Mouse (Mus musculus) hindbrain, embryonic 12.5 days (tissue): ENCODE data around the gene B3gntl1. TPM values are rescaled to one million over a fixed set of nuclear protein-coding genes. Genes with fewer than 3 reads are reported as not detected.

Source experiments
- ATAC-seq: fragments of 200-750 bp; cut with Nextera tagmentation; 2 replicates; pipeline ENCODE4 v1.8.0; 2017; ENCODE audit warnings: moderate TSS enrichment; ENCODE audit not compliant: low FRiP score
- H3K27ac ChIP-seq: fragments of 300-500 bp; sonication (generic); 2 replicates; pipeline ENCODE4 v1.5.1; 2016; ENCODE audit warnings: mild to moderate bottlenecking
- H3K27me3 ChIP-seq: fragments of 300-500 bp; sonication (generic); 2 replicates; pipeline ENCODE4 v1.6.1; 2016; ENCODE audit warnings: mild to moderate bottlenecking
- H3K36me3 ChIP-seq: fragments of 300-500 bp; sonication (generic); 2 replicates; pipeline ENCODE4 v1.6.1; 2016; ENCODE audit warnings: mild to moderate bottlenecking
- H3K4me1 ChIP-seq: fragments of 300-500 bp; sonication (generic); 2 replicates; pipeline ENCODE4 v1.6.1; 2016
- H3K4me2 ChIP-seq: fragments of 300-500 bp; sonication (generic); replicated peaks from 2 replicates; pipeline ENCODE4 v1.6.1; 2016; ENCODE audit warnings: mild to moderate bottlenecking
- H3K4me3 ChIP-seq: fragments of 300-500 bp; sonication (generic); 2 replicates; pipeline ENCODE4 v1.5.1; 2016; ENCODE audit warnings: mild to moderate bottlenecking
- H3K9ac ChIP-seq: fragments of 300-500 bp; sonication (generic); 2 replicates; pipeline ENCODE4 v1.6.1; 2016; ENCODE audit warnings: mild to moderate bottlenecking, moderate library complexity
- H3K9me3 ChIP-seq: fragments of 300-500 bp; sonication (generic); replicated peaks from 2 replicates; pipeline ENCODE4 v1.6.1; 2016; ENCODE audit warnings: mild to moderate bottlenecking
- WGBS: fragments of 180-500 bp; shearing (Covaris S2); methylation state at CpG from one replicate; pipeline ENCODE4 v1.1.7; 2016; 5-methylcytosine and 5-hydroxymethylcytosine counted together
- polyA plus RNA-seq: library from polyadenylated mRNA; unstranded; fragments of >200 nt; fragmentation: Nextera tagmentation; extraction: Ambion mirVana; gene quantifications from 2 replicates; pipeline ENCODE4 v1.2.1, GENCODE M21; 2016

Gene B3gntl1
- polyA plus RNA-seq, 1 experiment from 2014 or later = 8.2 TPM

GRCm38 (mm10) chr11:121653631-121654030 is 19.3 kb downstream of the B3gntl1 start:
- ATAC-seq = no peak
- no peak overlapping the region for H3K4me3 ChIP-seq
- H3K9ac ChIP-seq = no peak overlapping the region
- no peaks in the 10 kb centered on the region for H3K4me1 ChIP-seq
- H3K36me3 ChIP-seq = no peaks in the 10 kb centered on the region
- H3K27me3 ChIP-seq = no peaks in the 10 kb centered on the region
- H3K27ac ChIP-seq = no peak overlapping the region
- 80% methylated on average over 4 of the region's 4 CpGs for WGBS
- H3K9me3 ChIP-seq = no peaks in the 10 kb centered on the region
- H3K4me2 ChIP-seq = no peak overlapping the region

DNA sequence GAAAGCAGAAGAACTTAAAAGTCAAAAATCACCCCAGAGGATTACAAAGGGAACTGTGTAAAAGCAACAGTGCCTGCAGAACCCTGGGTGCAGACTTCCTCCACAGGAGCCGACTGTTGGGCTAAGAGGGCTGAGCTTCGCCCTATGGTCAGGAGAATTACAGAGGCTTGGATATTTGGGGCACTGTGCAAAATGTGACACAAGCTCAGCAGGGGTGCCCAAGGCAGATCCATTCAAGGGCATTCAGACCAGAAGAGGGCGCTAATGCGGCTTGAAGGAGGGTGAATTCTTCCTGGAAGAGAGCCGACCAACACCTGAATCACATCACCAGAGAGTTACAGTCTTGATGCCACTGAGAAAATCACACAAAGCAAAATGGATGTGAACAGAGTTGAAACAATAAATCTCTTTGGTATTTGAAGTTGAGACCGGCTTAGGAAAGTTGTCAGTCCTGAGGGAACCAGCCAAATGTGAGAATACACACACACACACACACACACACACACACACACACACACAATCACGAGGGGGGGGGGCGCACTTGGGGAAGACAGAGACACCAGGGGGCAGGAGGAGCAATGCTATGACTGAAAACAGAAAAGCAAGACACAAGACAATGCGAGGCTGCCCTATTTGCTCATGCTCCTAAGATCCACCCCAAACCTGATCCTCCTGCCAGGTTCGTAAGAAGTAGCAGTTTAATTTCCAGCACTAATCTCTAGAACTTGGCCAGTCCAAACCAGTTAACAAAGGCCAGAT is 20.2 kb downstream of the B3gntl1 start:
- H3K36me3 ChIP-seq = no peaks in the 10 kb centered on the region
- H3K9me3 ChIP-seq = no peaks in the 10 kb centered on the region
- ATAC-seq = no peak
- H3K27ac ChIP-seq = no peak overlapping the region
- H3K27me3 ChIP-seq = no peaks in the 10 kb centered on the region
- H3K4me1 ChIP-seq = no peaks in the 10 kb centered on the region
- no peak overlapping the region for H3K9ac ChIP-seq
- no peak overlapping the region for H3K4me3 ChIP-seq
- no peak overlapping the region for H3K4me2 ChIP-seq
- WGBS = 55% methylated on average over 10 of the region's 10 CpGs

- ATAC-seq = no peak
- H3K36me3 ChIP-seq = no peaks in the 10 kb centered on the region
- H3K27ac ChIP-seq = no peak overlapping the region
- H3K9ac ChIP-seq = no peak overlapping the region
- H3K4me1 ChIP-seq = no peaks in the 10 kb centered on the region
- H3K27me3 ChIP-seq = no peaks in the 10 kb centered on the region
- 95% methylated on average over 5 of the region's 5 CpGs for WGBS
- no peak overlapping the region for H3K4me2 ChIP-seq
- H3K4me3 ChIP-seq = no peak overlapping the region
- H3K9me3 ChIP-seq = no peaks in the 10 kb centered on the region
These were observed 21.0 kb downstream of the B3gntl1 start for GRCm38 (mm10) chr11:121651983-121652382.

GRCm38 (mm10) chr11:121651556-121651955 is 21.4 kb downstream of the B3gntl1 start:
- Histone ChIP-seq H3K36me3 (no peaks in the 10 kb centered on the region), H3K27me3 (no peaks in the 10 kb centered on the region), H3K4me3 (no peak overlapping the region), H3K9ac (no peak overlapping the region), H3K9me3 (no peaks in the 10 kb centered on the region), H3K27ac (no peak overlapping the region), H3K4me2 (no peak overlapping the region), H3K4me1 (no peaks in the 10 kb centered on the region)
- ATAC-seq = no peak
- WGBS = 97% methylated on average over 9 of the region's 9 CpGs

DNA sequence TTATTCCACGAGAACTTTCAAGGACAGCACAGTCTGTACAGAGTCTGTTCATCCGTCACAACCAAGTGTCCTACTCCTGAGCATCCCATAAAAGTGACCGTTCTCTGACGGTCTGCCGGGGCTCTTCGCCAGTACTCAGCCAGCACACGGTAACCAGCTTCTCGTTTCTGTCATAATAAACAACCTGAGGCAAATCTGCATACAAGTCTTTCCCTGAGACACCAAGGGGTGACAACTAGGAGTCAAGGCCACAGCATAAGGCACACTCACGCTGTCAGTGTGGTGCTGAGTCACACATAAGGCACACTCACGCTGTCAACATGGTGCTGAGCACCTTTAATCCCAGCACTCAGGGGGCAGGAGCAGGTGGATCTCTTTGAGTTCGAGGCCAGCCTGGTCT is 22.3 kb downstream of the B3gntl1 start:
- Histone ChIP-seq H3K9me3 (no peaks in the 10 kb centered on the region), H3K27ac (no peak overlapping the region), H3K4me3 (no peak overlapping the region), H3K4me2 (no peak overlapping the region), H3K9ac (no peak overlapping the region), H3K27me3 (no peaks in the 10 kb centered on the region), H3K4me1 (no peaks in the 10 kb centered on the region), H3K36me3 (no peaks in the 10 kb centered on the region)
- WGBS = 95% methylated on average over 11 of the region's 11 CpGs
- ATAC-seq = no peak

GRCm38 (mm10) chr11:121649900-121650299 is 23.1 kb downstream of the B3gntl1 start:
- Histone ChIP-seq H3K4me2 (no peak overlapping the region), H3K27ac (no peak overlapping the region), H3K36me3 (no peaks in the 10 kb centered on the region), H3K4me1 (no peaks in the 10 kb centered on the region), H3K27me3 (no peaks in the 10 kb centered on the region), H3K9ac (no peak overlapping the region), H3K4me3 (no peak overlapping the region), H3K9me3 (no peaks in the 10 kb centered on the region)
- 80% methylated on average over 10 of the region's 10 CpGs for WGBS
- ATAC-seq = no peak

DNA sequence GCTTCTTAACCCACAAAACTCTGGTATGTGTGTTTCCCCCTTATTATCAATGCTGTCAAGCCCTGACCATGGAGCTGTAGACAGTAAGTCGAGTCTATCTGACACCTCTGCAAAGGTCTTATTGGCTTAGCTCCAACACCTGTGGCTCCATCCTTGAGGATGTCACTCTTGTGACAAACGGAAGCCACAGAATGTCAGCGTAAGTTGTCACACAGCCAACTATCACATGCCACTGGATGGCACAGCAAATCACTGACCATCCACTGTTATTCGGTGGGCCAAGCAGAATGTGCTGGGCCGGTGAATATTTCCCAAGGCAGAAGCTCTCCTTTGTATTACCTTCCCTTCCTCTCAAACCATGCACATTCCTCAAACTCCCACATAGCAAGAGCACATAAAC is 24.8 kb downstream of the B3gntl1 start:
- H3K9ac ChIP-seq = no peak overlapping the region
- no peaks in the 10 kb centered on the region for H3K9me3 ChIP-seq
- no peak for ATAC-seq
- no peaks in the 10 kb centered on the region for H3K36me3 ChIP-seq
- no peaks in the 10 kb centered on the region for H3K27me3 ChIP-seq
- H3K4me3 ChIP-seq = no peak overlapping the region
- H3K4me2 ChIP-seq = no peak overlapping the region
- 95% methylated on average over 5 of the region's 5 CpGs for WGBS
- no peak overlapping the region for H3K27ac ChIP-seq
- H3K4me1 ChIP-seq = no peaks in the 10 kb centered on the region

DNA sequence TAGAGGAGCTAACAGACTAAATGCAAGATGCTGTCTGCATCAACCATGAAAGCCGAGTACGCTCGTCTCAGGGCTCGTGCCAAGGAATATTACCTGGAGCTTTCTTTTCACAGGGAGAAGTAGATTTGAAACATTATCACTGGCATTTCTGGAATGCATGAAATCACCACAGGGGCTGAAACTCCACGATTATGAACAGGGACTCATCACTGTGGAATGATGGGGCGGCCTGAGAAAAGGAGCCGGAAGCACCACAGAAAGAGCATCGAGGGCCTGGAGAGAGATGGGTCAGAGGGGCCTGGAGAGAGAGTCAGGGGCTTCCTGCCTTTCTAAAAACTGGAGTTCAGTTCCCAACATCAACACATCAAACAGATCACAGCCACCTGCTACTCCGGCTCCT is 25.6 kb downstream of the B3gntl1 start:
- H3K4me3 ChIP-seq = no peak overlapping the region
- no peak overlapping the region for H3K4me2 ChIP-seq
- ATAC-seq = no peak
- no peaks in the 10 kb centered on the region for H3K27me3 ChIP-seq
- no peak overlapping the region for H3K9ac ChIP-seq
- H3K9me3 ChIP-seq = no peaks in the 10 kb centered on the region
- no peak overlapping the region for H3K27ac ChIP-seq
- H3K36me3 ChIP-seq = no peaks in the 10 kb centered on the region
- H3K4me1 ChIP-seq = no peaks in the 10 kb centered on the region
- WGBS = 79% methylated on average over 9 of the region's 9 CpGs

DNA sequence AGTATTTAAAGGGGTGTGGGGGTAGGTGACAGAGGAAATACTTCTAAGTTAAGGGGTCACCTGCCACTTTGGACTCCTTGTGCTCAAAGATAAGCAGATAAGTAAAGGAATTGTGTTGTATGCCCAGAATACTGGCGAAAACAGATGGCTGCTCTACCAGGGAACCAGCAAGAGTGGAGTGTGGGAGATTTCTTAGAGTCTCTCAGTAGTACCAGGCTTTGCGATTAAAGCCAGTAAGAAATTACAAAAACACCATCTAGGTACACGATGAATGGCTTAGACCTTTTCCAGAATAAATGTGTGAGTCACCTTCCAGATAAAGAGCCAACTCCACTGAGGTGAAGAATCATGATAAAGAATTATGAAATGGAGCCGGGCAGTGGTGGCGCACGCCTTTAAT is 27.6 kb downstream of the B3gntl1 start:
- Histone ChIP-seq H3K4me3 (no peak overlapping the region), H3K9me3 (no peaks in the 10 kb centered on the region), H3K36me3 (no peaks in the 10 kb centered on the region), H3K9ac (no peak overlapping the region), H3K4me2 (no peak overlapping the region), H3K27ac (no peak overlapping the region), H3K27me3 (no peaks in the 10 kb centered on the region), H3K4me1 (peaks cover 3% of the 10 kb centered on the region; the same call in 1 of the 2 replicates)
- no peak for ATAC-seq
- WGBS = 97% methylated on average over 6 of the region's 6 CpGs

DNA sequence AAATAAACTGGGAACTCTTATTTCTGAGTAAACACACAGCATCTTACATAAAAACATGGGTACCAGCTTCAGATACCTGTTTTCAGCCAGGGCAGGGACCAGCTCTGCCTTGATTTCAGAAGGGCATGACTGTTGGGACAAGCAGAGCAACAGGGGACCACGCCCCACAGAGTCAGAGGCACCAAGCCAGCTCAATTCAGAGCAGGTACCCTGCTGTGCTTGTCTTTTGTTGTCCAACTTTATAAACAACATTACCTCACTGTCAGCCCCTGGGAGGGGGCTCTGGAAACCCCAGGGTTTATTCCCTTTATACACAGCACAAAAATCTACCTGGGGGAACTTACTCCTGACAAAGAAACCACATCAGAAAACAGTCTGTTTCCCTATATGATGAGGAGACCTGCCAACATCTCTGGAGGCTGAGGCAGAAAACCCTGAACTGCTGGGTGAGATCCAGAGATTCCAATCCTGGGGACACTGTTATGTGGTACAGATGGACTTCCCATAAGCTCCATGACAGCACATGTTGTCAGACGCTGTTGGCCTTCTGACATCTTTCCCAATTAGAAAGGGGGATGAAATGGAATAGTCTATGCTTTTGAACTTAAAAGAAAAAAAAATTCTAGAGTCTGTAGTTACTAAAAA is 31.3 kb downstream of the B3gntl1 start:
- H3K36me3 ChIP-seq = peaks cover 15% of the 10 kb centered on the region; the same call in 1 of the 2 replicates
- WGBS = 50% methylated on average over 2 of the region's 2 CpGs
- H3K4me1 ChIP-seq = peaks cover 3% of the 10 kb centered on the region; the same call in 1 of the 2 replicates

DNA sequence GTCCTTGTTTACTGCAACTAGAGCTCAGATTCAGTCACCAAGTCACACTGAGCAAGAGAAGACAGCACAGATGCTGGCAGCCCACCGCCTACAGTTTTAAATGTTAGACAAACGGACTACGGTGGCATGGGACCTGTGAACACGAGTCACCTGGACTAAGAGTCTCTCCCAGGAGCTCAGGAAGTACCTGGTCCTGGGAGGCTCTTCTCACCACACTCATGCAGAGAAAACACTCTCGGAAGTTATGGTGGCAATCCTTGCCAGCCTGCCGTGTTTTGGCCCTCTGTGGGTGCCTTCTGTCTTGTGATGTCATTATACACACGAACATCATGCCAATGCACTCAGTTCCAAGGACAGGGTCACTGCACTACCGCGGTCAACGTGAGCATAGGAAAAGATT is 36.3 kb downstream of the B3gntl1 start:
- Histone ChIP-seq H3K36me3 (peaks cover 17% of the 10 kb centered on the region; the same call in 1 of the 2 replicates), H3K4me3 (no peak overlapping the region), H3K27ac (no peak overlapping the region), H3K9ac (no peak overlapping the region), H3K27me3 (no peaks in the 10 kb centered on the region), H3K4me2 (no peak overlapping the region), H3K4me1 (peaks cover 2% of the 10 kb centered on the region; the same call in 1 of the 2 replicates), H3K9me3 (no peaks in the 10 kb centered on the region)
- whole genome bisulfite sequencing = 95% methylated on average over 10 of the region's 10 CpGs
- ATAC-seq = no peak

More for the DNA sequence above, 31.3 kb downstream of the B3gntl1 start:
- no peak overlapping the region for H3K9ac ChIP-seq
- H3K27ac ChIP-seq = no peak overlapping the region
- H3K4me3 ChIP-seq = no peak overlapping the region
- H3K9me3 ChIP-seq = no peaks in the 10 kb centered on the region
- no peaks in the 10 kb centered on the region for H3K27me3 ChIP-seq
- no peak for ATAC-seq
- H3K4me2 ChIP-seq = no peak overlapping the region

DNA sequence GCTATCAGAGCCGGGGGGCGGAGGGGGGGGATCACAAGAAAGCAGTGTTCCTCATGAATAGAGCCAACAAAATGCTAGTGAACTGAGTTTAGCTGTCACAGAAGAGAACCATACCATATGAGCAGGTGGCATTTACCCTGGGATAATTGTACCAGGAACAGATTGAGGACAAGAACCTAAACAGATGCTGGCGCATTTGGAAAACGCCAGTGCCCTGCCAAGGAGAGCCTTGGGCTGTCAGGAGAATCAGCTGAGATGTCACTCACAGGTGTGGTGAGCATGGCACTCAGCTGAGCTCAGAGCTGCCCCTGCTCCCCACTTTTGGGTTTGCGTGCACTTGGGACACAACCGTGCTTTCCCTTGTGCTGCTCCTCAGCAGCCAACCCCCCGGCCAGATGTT is 41.5 kb downstream of the B3gntl1 start:
- H3K27me3 ChIP-seq = no peaks in the 10 kb centered on the region
- no peak for ATAC-seq
- 97% methylated on average over 7 of the region's 7 CpGs for WGBS

GRCm38 (mm10) chr11:121630406-121630805 is 42.5 kb downstream of the B3gntl1 start:
- H3K36me3 ChIP-seq = peaks cover 15% of the 10 kb centered on the region; the same call in 1 of the 2 replicates
- WGBS = 80% methylated on average over 4 of the region's 4 CpGs
- no peak for ATAC-seq

More for the DNA sequence above, 41.5 kb downstream of the B3gntl1 start:
- H3K4me2 ChIP-seq = no peak overlapping the region
- no peak overlapping the region for H3K4me3 ChIP-seq
- H3K9me3 ChIP-seq = no peaks in the 10 kb centered on the region
- H3K9ac ChIP-seq = no peak overlapping the region
- H3K4me1 ChIP-seq = no peaks in the 10 kb centered on the region
- H3K27ac ChIP-seq = no peak overlapping the region
- H3K36me3 ChIP-seq = peaks cover 15% of the 10 kb centered on the region; the same call in 1 of the 2 replicates

More at GRCm38 (mm10) chr11:121630406-121630805, 42.5 kb downstream of the B3gntl1 start:
- Histone ChIP-seq H3K9me3 (no peaks in the 10 kb centered on the region), H3K9ac (no peak overlapping the region), H3K4me1 (no peaks in the 10 kb centered on the region), H3K27me3 (no peaks in the 10 kb centered on the region), H3K4me3 (no peak overlapping the region), H3K27ac (no peak overlapping the region), H3K4me2 (no peak overlapping the region)
